Mouse (Mus musculus) mouse trophoblast stem cell (cell line): Measurements from ENCODE around the gene Scamp1.

Experiments used
- in situ Hi-C, 2 experiments: fragments of 300-500 bp; cut with MseI, MboI; formaldehyde crosslinking; loops; 2 replicates in 1 of 2; 3 replicates in 1 of 2; pipeline ENCODE4 v1.15.1; 2025

Scamp1 gene

GRCm38 (mm10) chr13:94279420-94279819, 6.2 kb downstream of the Scamp1 start:
- in situ Hi-C loops, result no loop called here

GRCm38 (mm10) chr13:94271284-94271683, 14.4 kb downstream of the Scamp1 start:
- in situ Hi-C loops, result no loop called here

- in situ Hi-C loops, result no loop called here
These were observed 17.5 kb downstream of the Scamp1 start for GRCm38 (mm10) chr13:94268201-94268600.

- in situ Hi-C loops, result no loop called here
These were observed 18.5 kb downstream of the Scamp1 start for GRCm38 (mm10) chr13:94267190-94267589.

GRCm38 (mm10) chr13:94266530-94266929, 19.1 kb downstream of the Scamp1 start:
- in situ Hi-C loops, result no loop called here

GRCm38 (mm10) chr13:94265291-94265690, 20.4 kb downstream of the Scamp1 start:
- in situ Hi-C loops, result no loop called here

GRCm38 (mm10) chr13:94263943-94264342, 21.7 kb downstream of the Scamp1 start:
- in situ Hi-C loops, result no loop called here

GRCm38 (mm10) chr13:94262551-94262950, 23.1 kb downstream of the Scamp1 start:
- in situ Hi-C loops, result no loop called here

- in situ Hi-C loops, result no loop called here
These were observed 24.0 kb downstream of the Scamp1 start for GRCm38 (mm10) chr13:94261624-94262023.

GRCm38 (mm10) chr13:94260961-94261360, 24.7 kb downstream of the Scamp1 start:
- in situ Hi-C loops, result no loop called here

- in situ Hi-C loops, result no loop called here
These were observed 26.4 kb downstream of the Scamp1 start for GRCm38 (mm10) chr13:94259210-94259609.

- in situ Hi-C loops, result no loop called here
These were observed 27.1 kb downstream of the Scamp1 start for GRCm38 (mm10) chr13:94258530-94258929.

- in situ Hi-C loops, result no loop called here
These were observed 27.9 kb downstream of the Scamp1 start for GRCm38 (mm10) chr13:94257711-94258110.

GRCm38 (mm10) chr13:94255176-94255575, 30.5 kb downstream of the Scamp1 start:
- in situ Hi-C loops, result no loop called here

- in situ Hi-C loops, result no loop called here
These were observed 31.4 kb downstream of the Scamp1 start for GRCm38 (mm10) chr13:94254286-94254685.

GRCm38 (mm10) chr13:94253052-94253451, 32.6 kb downstream of the Scamp1 start:
- in situ Hi-C loops, result no loop called here

- in situ Hi-C loops, result no loop called here
These were observed 34.9 kb downstream of the Scamp1 start for GRCm38 (mm10) chr13:94250761-94251160.

GRCm38 (mm10) chr13:94250188-94250587, 35.5 kb downstream of the Scamp1 start:
- in situ Hi-C loops, result no loop called here

- in situ Hi-C loops, result no loop called here
These were observed 42.8 kb downstream of the Scamp1 start for GRCm38 (mm10) chr13:94242897-94243296.

GRCm38 (mm10) chr13:94241892-94242524, 43.6 kb downstream of the Scamp1 start:
- in situ Hi-C loops, result no loop called here

GRCm38 (mm10) chr13:94240873-94241272, 44.8 kb downstream of the Scamp1 start:
- in situ Hi-C loops, result no loop called here

- in situ Hi-C loops, result no loop called here
These were observed 45.5 kb downstream of the Scamp1 start for GRCm38 (mm10) chr13:94240111-94240510.

- in situ Hi-C loops, result no loop called here
These were observed 46.2 kb downstream of the Scamp1 start for GRCm38 (mm10) chr13:94239488-94239887.

- in situ Hi-C loops, result no loop called here
These were observed 53.8 kb downstream of the Scamp1 start for GRCm38 (mm10) chr13:94231871-94232270.
